Mouse (Mus musculus) liver, embryonic 14.5 days (tissue): Measurements from ENCODE around the gene 4933405L10Rik. TPM values are rescaled to one million over a fixed set of nuclear protein-coding genes. Genes with fewer than 3 reads are reported as not detected.

ENCODE experiments used
- ATAC-seq: fragments of 200-750 bp; cut with Nextera tagmentation; 2 replicates; pipeline ENCODE4 v1.8.0; 2017; ENCODE audit warnings: moderate number of reproducible peaks, mild to moderate bottlenecking, moderate library complexity; ENCODE audit not compliant: insufficient read depth
- DNase-seq, 3 experiments: peaks; one replicate each; pipeline ENCODE4 v3.0.0-alpha.2; 2012 to 2013; ENCODE audit warnings: low read depth in 3 of 3, low spot score in 3 of 3
- H3K27ac ChIP-seq: fragments of 300-500 bp; sonication (generic); 2 replicates; pipeline ENCODE4 v1.5.1; 2014; ENCODE audit warnings: moderate library complexity, mild to moderate bottlenecking, control low read depth, inconsistent platforms
- H3K27me3 ChIP-seq: fragments of 300-500 bp; sonication (generic); 2 replicates; pipeline ENCODE4 v1.6.1; 2014; ENCODE audit warnings: mild to moderate bottlenecking, low read length, moderate library complexity; ENCODE audit not compliant: control insufficient read depth, insufficient read depth
- H3K36me3 ChIP-seq: fragments of 300-500 bp; sonication (generic); replicated peaks from 2 replicates; pipeline ENCODE4 v1.6.1; 2014; ENCODE audit warnings: low read depth; ENCODE audit not compliant: control insufficient read depth, insufficient read depth
- H3K4me1 ChIP-seq, 2 experiments: fragments of 200-500 bp in 1 of 2; fragments of 300-500 bp in 1 of 2; sonication (generic) in 1 of 2; replicated peaks; 2 replicates each; pipeline ENCODE4 v1.6.1; 2012 to 2014; ENCODE audit warnings: antibody characterized with exemption in 1 of 2, inconsistent platforms in 1 of 2, low read length in 1 of 2; ENCODE audit not compliant: control insufficient read depth in 2 of 2, insufficient read depth in 2 of 2
- H3K4me2 ChIP-seq: fragments of 300-500 bp; sonication (generic); 2 replicates; pipeline ENCODE4 v1.6.1; 2014; ENCODE audit warnings: low read depth, mild to moderate bottlenecking, control low read depth, moderate library complexity
- H3K4me3 ChIP-seq, 2 experiments: fragments of 200-500 bp in 1 of 2; fragments of 300-500 bp in 1 of 2; sonication (generic) in 1 of 2; 2 replicates each; pipeline ENCODE4 v1.5.1; 2012 to 2014; ENCODE audit warnings: low read depth in 2 of 2, low read length in 2 of 2, mild to moderate bottlenecking in 2 of 2, control low read depth in 1 of 2, inconsistent platforms in 1 of 2, moderate library complexity in 1 of 2; ENCODE audit not compliant: insufficient read depth in 1 of 2
- H3K9ac ChIP-seq: fragments of 300-500 bp; sonication (generic); replicated peaks from 2 replicates; pipeline ENCODE4 v1.6.1; 2014; ENCODE audit warnings: mild to moderate bottlenecking, control low read depth, moderate library complexity
- H3K9me3 ChIP-seq: fragments of 300-500 bp; sonication (generic); 2 replicates; pipeline ENCODE4 v1.6.1; 2016; ENCODE audit warnings: low read length, mixed read lengths; ENCODE audit not compliant: control insufficient read depth
- CTCF ChIP-seq: IDR thresholded peaks from 2 replicates; pipeline ENCODE4 v1.5.1; 2016; ENCODE audit warnings: antibody characterized with exemption, low read depth, control low read depth
- EP300 ChIP-seq: IDR thresholded peaks from 2 replicates; pipeline ENCODE4 v1.6.1; 2016; ENCODE audit warnings: antibody characterized with exemption, low read depth
- WGBS: fragments of 180-500 bp; shearing (Covaris S2); extraction: QIAGEN DNeasy Blood & Tissue Kit; methylation state at CpG from one replicate; pipeline ENCODE4 v1.1.7; 2014; ENCODE audit not compliant: insufficient replicate concordance; 5-methylcytosine and 5-hydroxymethylcytosine counted together
- polyA plus RNA-seq, 2 experiments: library from polyadenylated mRNA; depleted of rRNA in 1 of 2; stranded (reverse) in 1 of 2; unstranded in 1 of 2; fragments of >200 nt; fragmentation: Nextera tagmentation in 1 of 2; extraction: Ambion mirVana in 1 of 2; gene quantifications; 2 replicates each; pipeline versions ENCODE4 v1.2.1 to v1.2.3; 2012 to 2014

The 4933405L10Rik gene
- polyA plus RNA-seq, 2 experiments = not detected

DNA sequence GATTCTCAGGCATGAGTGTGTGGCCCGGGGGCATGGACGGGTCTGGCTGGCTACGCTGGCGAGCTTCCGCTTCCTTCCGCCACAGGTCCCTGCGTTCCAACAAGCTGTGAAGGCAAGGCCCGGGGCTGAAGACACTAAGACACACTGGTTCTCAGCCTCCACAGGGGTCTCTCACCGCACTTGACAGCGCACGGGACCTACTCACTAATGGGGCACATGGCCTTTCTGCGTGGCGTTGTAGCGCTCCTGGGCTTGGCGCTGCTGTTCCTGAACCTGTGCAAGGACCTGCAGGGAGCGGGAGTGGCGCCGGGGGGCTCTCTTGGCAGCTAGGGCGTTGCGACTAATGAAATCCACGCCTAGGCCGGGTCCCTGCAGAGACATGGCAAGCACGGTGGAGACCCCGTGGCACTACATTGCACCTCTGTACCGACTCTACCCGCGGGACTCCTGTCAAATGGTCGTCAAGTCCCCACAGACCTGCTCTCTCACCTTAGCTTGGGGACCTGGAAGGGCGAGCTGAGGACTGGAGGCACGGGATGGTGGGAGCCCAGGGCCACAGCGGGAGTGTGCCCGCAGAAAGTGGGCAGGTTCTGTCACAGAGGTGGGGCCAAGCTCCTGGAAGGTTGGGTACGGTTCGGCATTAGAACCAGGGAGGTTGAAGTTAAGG, 3.2 kb upstream of the 4933405L10Rik start:
- ATAC-seq = no peak
- no peaks in the 10 kb centered on the region for H3K27me3 ChIP-seq
- H3K27ac ChIP-seq = no peak overlapping the region
- H3K9me3 ChIP-seq = no peaks in the 10 kb centered on the region
- TF ChIP-seq CTCF = no peak
- no peak for TF ChIP-seq EP300
- no peak for DNase-seq
- no peak overlapping the region for H3K4me3 ChIP-seq
- no peak overlapping the region for H3K4me2 ChIP-seq
- 87% methylated on average over 34 of the region's 34 CpGs for WGBS
- H3K4me1 ChIP-seq = peaks cover 2 to 21% of the 10 kb centered on the region in 2 experiments; a peak in 3 of 4 replicates
- no peak overlapping the region for H3K9ac ChIP-seq
- no peaks in the 10 kb centered on the region for H3K36me3 ChIP-seq

DNA sequence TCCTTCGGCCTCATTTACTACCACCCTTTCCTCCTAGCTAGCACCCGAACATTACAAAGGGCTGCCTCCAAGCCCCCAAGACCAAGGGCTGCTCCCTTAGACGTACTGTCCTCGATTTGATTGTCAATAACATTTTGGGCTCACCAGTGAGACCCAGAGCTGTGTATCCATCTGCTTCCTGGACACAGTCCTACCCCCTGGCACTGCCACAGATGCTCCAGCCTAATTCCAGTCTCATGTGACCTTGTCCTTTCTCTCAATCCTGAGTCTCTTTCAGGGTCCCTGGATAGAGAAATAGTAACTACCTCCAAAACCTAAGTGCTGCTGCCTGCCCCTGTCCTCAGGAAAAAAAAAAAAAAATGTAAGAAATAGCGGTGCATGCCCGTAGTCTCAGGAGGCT, 2.5 kb upstream of the 4933405L10Rik start:
- Histone ChIP-seq H3K4me1 (peaks cover 2 to 20% of the 10 kb centered on the region in 2 experiments; a peak in 3 of 4 replicates), H3K9ac (no peak overlapping the region), H3K4me2 (no peak overlapping the region), H3K4me3 (no peak overlapping the region), H3K9me3 (no peaks in the 10 kb centered on the region), H3K27ac (no peak overlapping the region), H3K27me3 (no peaks in the 10 kb centered on the region), H3K36me3 (no peaks in the 10 kb centered on the region)
- no peak for DNase-seq
- TF ChIP-seq CTCF (no peak), EP300 (no peak)
- 73% methylated on average over 6 of the region's 6 CpGs for WGBS
- ATAC-seq = no peak

GRCm38 (mm10) chr8:105706426-105706825, 1.0 kb upstream of the 4933405L10Rik start:
- Histone ChIP-seq H3K27me3 (no peaks in the 10 kb centered on the region), H3K9ac (no peak overlapping the region), H3K9me3 (no peaks in the 10 kb centered on the region), H3K36me3 (no peaks in the 10 kb centered on the region), H3K4me2 (no peak overlapping the region; the same call in 1 of the 2 replicates), H3K4me1 (peaks cover 2 to 16% of the 10 kb centered on the region in 2 experiments; a peak in 3 of 4 replicates), H3K4me3 (no peak overlapping the region), H3K27ac (no peak overlapping the region)
- 72% methylated on average over 12 of the region's 12 CpGs for WGBS
- DNase-seq (no peak), ATAC-seq (no peak)
- TF ChIP-seq CTCF (no peak), EP300 (no peak)

GRCm38 (mm10) chr8:105708675-105709074, 1.2 kb downstream of the 4933405L10Rik start:
- Histone ChIP-seq H3K9me3 (no peaks in the 10 kb centered on the region), H3K27ac (no peak overlapping the region), H3K4me1 (peaks cover 0 to 12% of the 10 kb centered on the region in 2 experiments; a peak in 2 of 4 replicates), H3K36me3 (no peaks in the 10 kb centered on the region), H3K9ac (no peak overlapping the region), H3K27me3 (no peaks in the 10 kb centered on the region), H3K4me3 (no peak overlapping the region), H3K4me2 (no peak overlapping the region)
- DNase-seq (no peak), ATAC-seq (no peak)
- TF ChIP-seq EP300 (no peak), CTCF (no peak)
- WGBS = 77% methylated on average over 8 of the region's 8 CpGs

DNA sequence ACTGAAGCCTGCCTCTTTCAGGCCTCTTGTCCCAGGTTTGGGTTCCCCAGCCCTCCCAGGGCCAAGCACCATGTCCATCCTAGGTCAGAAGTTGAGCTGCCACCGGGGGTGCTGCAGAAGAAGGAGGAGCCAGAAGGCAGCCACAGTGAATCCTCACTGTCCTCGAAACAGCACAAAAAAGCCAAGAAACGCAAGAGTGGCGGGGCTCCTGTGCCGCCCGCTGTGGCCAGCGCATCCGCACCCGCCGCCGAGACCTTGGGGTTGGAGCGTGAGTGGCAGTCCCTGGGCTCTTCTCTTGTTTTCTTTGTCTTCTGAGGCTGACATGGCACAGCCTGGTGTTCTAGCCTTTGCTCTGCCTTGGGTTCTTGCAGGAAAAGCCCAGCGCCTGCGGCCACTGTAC, 1.9 kb downstream of the 4933405L10Rik start:
- 79% methylated on average over 14 of the region's 14 CpGs for WGBS
- no peaks in the 10 kb centered on the region for H3K36me3 ChIP-seq
- no peaks in the 10 kb centered on the region for H3K27me3 ChIP-seq
- no peak overlapping the region for H3K27ac ChIP-seq
- H3K4me3 ChIP-seq = no peak overlapping the region
- ATAC-seq (no peak), DNase-seq (no peak)
- H3K9me3 ChIP-seq = no peaks in the 10 kb centered on the region
- H3K9ac ChIP-seq = no peak overlapping the region
- TF ChIP-seq EP300 = no peak
- H3K4me1 ChIP-seq = peaks cover 0 to 12% of the 10 kb centered on the region in 2 experiments; a peak in 2 of 4 replicates
- H3K4me2 ChIP-seq = no peak overlapping the region
